Mouse (Mus musculus): ENCODE measurements around the gene Il22ra2. TPM values are rescaled to one million over a fixed set of nuclear protein-coding genes. Genes with fewer than 3 reads are reported as not detected.
A peak's percentile ranks its signal among the peaks of the same experiment; 100 is the strongest.

Il22ra2 gene
- not detected for total RNA-seq (2021)

GRCm38 (mm10) chr10:19621408-19622048 lies at the start of gene Il22ra2:
TSS of gene Il22ra2 (plus strand) at chr10:19621998.
- no peak for DNase-seq
- intact Hi-C loops (cut with DNase I) = no loop called here

GRCm38 (mm10) chr10:19577571-19577970 lies 44.2 kb upstream of the Il22ra2 start:
- intact Hi-C loops (cut with DNase I) = no loop called here
- DNase-seq = no peak

- intact Hi-C loops (cut with DNase I) = no loop called here
- no peak for DNase-seq
These were observed 43.8 kb upstream of the Il22ra2 start for GRCm38 (mm10) chr10:19578001-19578400.

GRCm38 (mm10) chr10:19578409-19578986 lies 43.3 kb upstream of the Il22ra2 start:
- DNase-seq = peak in 1 of 2 experiments; percentile 41
- intact Hi-C loops (cut with DNase I) = no loop called here

GRCm38 (mm10) chr10:19580660-19581059 lies 41.1 kb upstream of the Il22ra2 start:
- intact Hi-C loops (cut with DNase I) = no loop called here

GRCm38 (mm10) chr10:19581844-19582582 lies 39.8 kb upstream of the Il22ra2 start:
- intact Hi-C loops (cut with DNase I) = no loop called here
- no peak for DNase-seq

More at GRCm38 (mm10) chr10:19580660-19581059, 41.1 kb upstream of the Il22ra2 start:
- DNase-seq = no peak

- no peak for DNase-seq
- intact Hi-C loops (cut with DNase I) = no loop called here
These were observed 38.9 kb upstream of the Il22ra2 start for GRCm38 (mm10) chr10:19582806-19583430.

- DNase-seq = peak in 1 of 2 experiments; percentile 27
- intact Hi-C loops (cut with DNase I) = no loop called here
These were observed 37.7 kb upstream of the Il22ra2 start for GRCm38 (mm10) chr10:19584064-19584463.

GRCm38 (mm10) chr10:19584846-19585245 lies 37.0 kb upstream of the Il22ra2 start:
- DNase-seq = no peak
- intact Hi-C loops (cut with DNase I) = no loop called here

- DNase-seq = no peak
- intact Hi-C loops (cut with DNase I) = no loop called here
These were observed 35.9 kb upstream of the Il22ra2 start for GRCm38 (mm10) chr10:19585860-19586259.

GRCm38 (mm10) chr10:19587281-19587680 lies 34.5 kb upstream of the Il22ra2 start:
- DNase-seq = no peak
- intact Hi-C loops (cut with DNase I) = no loop called here

GRCm38 (mm10) chr10:19589626-19590025 lies 32.2 kb upstream of the Il22ra2 start:
- no peak for DNase-seq
- intact Hi-C loops (cut with DNase I) = loop anchor here (5.0 kb wide), 2 partner anchors 67 to 97 kb away; no protein-coding TSS in a partner anchor

- intact Hi-C loops (cut with DNase I) = loop anchor here (5.0 kb wide), 2 partner anchors 69 to 99 kb away; no protein-coding TSS in a partner anchor
- peak in 1 of 2 experiments; percentile 35 for DNase-seq
These were observed 30.5 kb upstream of the Il22ra2 start for GRCm38 (mm10) chr10:19591286-19591640.

GRCm38 (mm10) chr10:19591641-19592441 lies 30.0 kb upstream of the Il22ra2 start, which contains the start of gene Ifngr1:
TSS of gene Ifngr1 (plus strand) at chr10:19591949.
- peak; percentile 100 for DNase-seq
- intact Hi-C loops (cut with DNase I) = loop anchor here (2.0 to 5.0 kb wide), 3 partner anchors 31 to 100 kb away; no protein-coding TSS in a partner anchor

GRCm38 (mm10) chr10:19592556-19592955 lies 29.2 kb upstream of the Il22ra2 start:
- DNase-seq = no peak
- intact Hi-C loops (cut with DNase I) = loop anchor here (2.0 to 5.0 kb wide), 3 partner anchors 32 to 100 kb away; no protein-coding TSS in a partner anchor

- no peak for DNase-seq
- intact Hi-C loops (cut with DNase I) = loop anchor here (2.0 to 5.0 kb wide), 3 partner anchors 32 to 101 kb away; no protein-coding TSS in a partner anchor
These were observed 28.5 kb upstream of the Il22ra2 start for GRCm38 (mm10) chr10:19593296-19593695.

- intact Hi-C loops (cut with DNase I) = loop anchor here (5.0 kb wide), 2 partner anchors 72 to 102 kb away; no protein-coding TSS in a partner anchor
- DNase-seq = no peak
These were observed 27.4 kb upstream of the Il22ra2 start for GRCm38 (mm10) chr10:19594201-19594905.

GRCm38 (mm10) chr10:19596866-19597265 lies 24.9 kb upstream of the Il22ra2 start:
- intact Hi-C loops (cut with DNase I) = no loop called here
- DNase-seq = no peak

- DNase-seq = no peak
- intact Hi-C loops (cut with DNase I) = no loop called here
These were observed 23.7 kb upstream of the Il22ra2 start for GRCm38 (mm10) chr10:19598091-19598490.

All from heart, postnatal 10 days (tissue).